Mouse (Mus musculus): ENCODE results near the gene Inafm1.

- TF ChIP-seq CTCF (IDR thresholded peaks at IDR 0.05; ENCODE audit: low read depth, low read length) (no peak), POLR2A (IDR thresholded peaks at IDR 0.05; ENCODE audit: borderline replicate concordance, low read depth, low read length) (no peak)
Observed at GRCm38 (mm10) chr7:16285450-16286025, 12.1 kb upstream of the Inafm1 start.

Measured in bone marrow macrophage, adult 2 months (primary cell).